ENCODE assay signal across 16 mouse cellular contexts in the genomic region with DNA sequence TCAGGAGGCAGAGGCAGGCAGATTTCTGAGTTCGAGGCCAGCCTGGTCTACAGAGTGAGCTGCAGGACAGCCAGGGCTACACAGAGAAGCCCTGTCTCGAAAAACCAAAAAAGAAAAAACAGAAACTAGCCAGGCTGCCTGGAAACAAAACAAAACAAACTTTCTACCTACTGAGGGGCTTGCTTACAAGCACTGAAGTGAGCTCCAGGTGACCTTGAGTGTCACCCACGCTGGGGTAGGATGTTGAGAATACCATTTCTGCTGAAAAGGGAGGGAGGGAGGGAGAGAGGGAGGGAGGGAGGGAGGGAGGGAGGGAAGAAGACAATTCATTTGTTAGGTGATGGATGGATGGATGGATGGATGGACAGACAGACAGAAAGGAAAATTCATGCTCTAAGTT.
"Had no signal": no experiment of that assay in that cellular context is flagged by ENCODE, and none has a peak within 500 bp of the region (broad histone marks: within the 10 kb centered on the region; RNA-seq: fewer than 3 reads in every experiment).

No protein-coding gene starts in this region.

- H3K27me3 ChIP-seq: megakaryocyte, embryonic 14.5 days; midbrain, embryonic 13.5 days; midbrain, embryonic 15.5 days; neural tube, embryonic 13.5 days; neural tube, embryonic 15.5 days; stomach, embryonic 15.5 days had no signal

- H3K27ac ChIP-seq: liver, embryonic 14.5 days; macrophage; midbrain, embryonic 13.5 days; midbrain, embryonic 15.5 days; neural tube, embryonic 13.5 days; neural tube, embryonic 15.5 days; stomach, embryonic 15.5 days; stomach, postnatal 0 days had no signal

- H3K36me3 ChIP-seq: stomach, embryonic 15.5 days had no signal

- H3K9me3 ChIP-seq: megakaryocyte, embryonic 14.5 days; midbrain, embryonic 13.5 days; midbrain, embryonic 15.5 days; neural tube, embryonic 13.5 days; neural tube, embryonic 15.5 days; stomach, embryonic 15.5 days had no signal

- H3K4me1 ChIP-seq: megakaryocyte, embryonic 14.5 days; midbrain, embryonic 13.5 days; midbrain, embryonic 15.5 days; neural tube, embryonic 13.5 days; neural tube, embryonic 15.5 days; stomach, embryonic 15.5 days had no signal

- H3K4me3 ChIP-seq: megakaryocyte, embryonic 14.5 days; midbrain, embryonic 13.5 days; midbrain, embryonic 15.5 days; neural tube, embryonic 13.5 days; neural tube, embryonic 15.5 days; stomach, embryonic 15.5 days had no signal

- H3K9ac ChIP-seq: liver, embryonic 14.5 days; lung, embryonic 14.5 days; midbrain, embryonic 13.5 days; midbrain, embryonic 15.5 days; neural tube, embryonic 13.5 days; neural tube, embryonic 15.5 days; stomach, embryonic 15.5 days had no signal

- DNase-seq: lung, adult 18-20 months; lung, embryonic 14.5 days; lung, postnatal 10 days; right cerebral cortex, postnatal 14 days; thymus, adult 2 months; thymus, postnatal 25 days; thymus, postnatal 4 days had no signal
